Comparison of ENCODE assay signal across 16 mouse cellular contexts in the genomic region with DNA sequence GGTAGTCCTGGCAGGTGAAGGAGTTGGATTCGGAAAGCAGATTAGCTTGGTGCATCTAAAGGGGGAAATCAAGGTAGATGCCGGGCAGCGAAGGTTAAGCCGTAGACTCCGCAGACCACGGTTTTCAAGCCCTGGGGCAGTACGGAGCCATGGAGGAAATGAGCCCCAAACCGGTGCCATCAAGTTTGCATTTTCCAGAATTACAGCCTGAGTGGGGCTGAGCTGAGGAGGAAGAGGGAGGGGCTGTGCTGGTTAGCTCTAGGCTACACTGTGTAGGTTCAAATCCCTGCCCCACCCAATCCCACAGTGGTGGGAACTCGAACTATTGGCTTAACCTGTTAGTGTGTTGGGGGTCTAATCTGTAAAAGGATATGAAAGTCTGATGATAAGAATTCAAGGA. TPM values are rescaled to one million over a fixed set of nuclear protein-coding genes. Genes with fewer than 3 reads are reported as not detected.
DNase-seq lines count a peak whose midpoint lies in the region; ATAC-seq lines count a peak whose summit lies in the region.
"Had no signal": no experiment of that assay in that cellular context is flagged by ENCODE, and none has a peak within 500 bp of the region (broad histone marks: within the 10 kb centered on the region; RNA-seq: fewer than 3 reads in every experiment).

No protein-coding gene starts in this region.

- H3K4me3 ChIP-seq in embryonic facial prominence, embryonic 15.5 days (replicated peaks): no peak overlapping the region
- no peak overlapping the region for H3K4me3 ChIP-seq in embryonic facial prominence, embryonic 10.5 days
- no peak overlapping the region for H3K4me3 ChIP-seq in kidney, embryonic 14.5 days (ENCODE audit: low read length)
- H3K4me3 ChIP-seq in neural tube, embryonic 11.5 days (ENCODE audit: low read depth, low read length): no peak overlapping the region
- H3K4me3 ChIP-seq: forebrain, embryonic 13.5 days; limb, embryonic 12.5 days; neural tube, embryonic 12.5 days had no signal

- H3K4me2 ChIP-seq in embryonic facial prominence, embryonic 15.5 days (replicated peaks): no peak overlapping the region
- H3K4me2 ChIP-seq in kidney, embryonic 14.5 days (replicated peaks; ENCODE audit: low read depth, low read length): peak overlapping the region; percentile 8; the same call in 1 of the 2 replicates
- no peak overlapping the region for H3K4me2 ChIP-seq in neural tube, embryonic 11.5 days (ENCODE audit: low read depth)
- H3K4me2 ChIP-seq: forebrain, embryonic 13.5 days; limb, embryonic 12.5 days; midbrain, embryonic 11.5 days; neural tube, embryonic 12.5 days had no signal

- 63% methylated on average over 9 of the region's 9 CpGs for WGBS in embryonic facial prominence, embryonic 15.5 days
- WGBS in embryonic facial prominence, embryonic 10.5 days: 81% methylated on average over 9 of the region's 9 CpGs
- WGBS in kidney, embryonic 14.5 days: 74% methylated on average over 9 of the region's 9 CpGs
- WGBS in neural tube, embryonic 11.5 days: 78% methylated on average over 9 of the region's 9 CpGs

- no peaks in the 10 kb centered on the region for H3K36me3 ChIP-seq in embryonic facial prominence, embryonic 15.5 days
- no peaks in the 10 kb centered on the region for H3K36me3 ChIP-seq in embryonic facial prominence, embryonic 10.5 days (replicated peaks)
- H3K36me3 ChIP-seq in kidney, embryonic 14.5 days (ENCODE audit: control insufficient read depth, insufficient read depth, low read length): no peaks in the 10 kb centered on the region
- no peaks in the 10 kb centered on the region for H3K36me3 ChIP-seq in neural tube, embryonic 11.5 days (ENCODE audit: control insufficient read depth, insufficient read depth, low read length)
- H3K36me3 ChIP-seq: limb, embryonic 12.5 days; neural tube, embryonic 12.5 days had no signal

- no peak overlapping the region for H3K9ac ChIP-seq in embryonic facial prominence, embryonic 15.5 days
- H3K9ac ChIP-seq in kidney, embryonic 14.5 days (ENCODE audit: low read depth, low read length): no peak overlapping the region; the same call in 1 of the 2 replicates
- no peak overlapping the region for H3K9ac ChIP-seq in neural tube, embryonic 11.5 days (ENCODE audit: low read length)
- H3K9ac ChIP-seq: limb, embryonic 12.5 days; neural tube, embryonic 12.5 days had no signal

- H3K9me3 ChIP-seq in embryonic facial prominence, embryonic 15.5 days (replicated peaks): no peaks in the 10 kb centered on the region
- H3K9me3 ChIP-seq in embryonic facial prominence, embryonic 10.5 days: no peaks in the 10 kb centered on the region
- H3K9me3 ChIP-seq in kidney, embryonic 14.5 days (ENCODE audit: control insufficient read depth, low read length): no peaks in the 10 kb centered on the region
- H3K9me3 ChIP-seq in neural tube, embryonic 11.5 days (ENCODE audit: control insufficient read depth, low read length): no peaks in the 10 kb centered on the region
- H3K9me3 ChIP-seq: forebrain, embryonic 13.5 days; limb, embryonic 12.5 days; neural tube, embryonic 12.5 days had no signal

- peaks cover 3% of the 10 kb centered on the region; the same call in 1 of the 2 replicates for H3K27me3 ChIP-seq in embryonic facial prominence, embryonic 15.5 days
- 0 out of 2 replicates have a peak, but pooled peaks cover 4% of the 10 kb centered on the region for H3K27me3 ChIP-seq in embryonic facial prominence, embryonic 10.5 days (replicated peaks; ENCODE audit: low read depth, poor library complexity, severe bottlenecking)
- no peaks in the 10 kb centered on the region for H3K27me3 ChIP-seq in kidney, embryonic 14.5 days (ENCODE audit: control insufficient read depth, insufficient read depth, low read length)
- H3K27me3 ChIP-seq in neural tube, embryonic 11.5 days (ENCODE audit: control insufficient read depth, insufficient read depth, low read length): no peaks in the 10 kb centered on the region
- H3K27me3 ChIP-seq: neural tube, embryonic 12.5 days had no signal

- H3K4me1 ChIP-seq in embryonic facial prominence, embryonic 15.5 days: peaks cover 3% of the 10 kb centered on the region
- peaks cover 9% of the 10 kb centered on the region for H3K4me1 ChIP-seq in embryonic facial prominence, embryonic 10.5 days
- no peaks in the 10 kb centered on the region for H3K4me1 ChIP-seq in kidney, embryonic 14.5 days (ENCODE audit: control insufficient read depth, insufficient read depth, low read length)
- no peaks in the 10 kb centered on the region for H3K4me1 ChIP-seq in neural tube, embryonic 11.5 days (ENCODE audit: control insufficient read depth, insufficient read depth, low read length)
- H3K4me1 ChIP-seq: neural tube, embryonic 12.5 days had no signal

- ATAC-seq in embryonic facial prominence, embryonic 15.5 days (ENCODE audit: insufficient number of reproducible peaks, low FRiP score, low TSS enrichment, low read depth): no peak
- ATAC-seq in kidney, embryonic 14.5 days (ENCODE audit: low FRiP score, low TSS enrichment): no peak
- ATAC-seq in neural tube, embryonic 11.5 days (ENCODE audit: insufficient read depth, low FRiP score, low TSS enrichment): no peak
- ATAC-seq: forebrain, embryonic 13.5 days had no signal

- H3K27ac ChIP-seq in embryonic facial prominence, embryonic 15.5 days (replicated peaks): peak overlapping the region; percentile 34; the same call in 1 of the 2 replicates
- H3K27ac ChIP-seq in embryonic facial prominence, embryonic 10.5 days (replicated peaks): no peak overlapping the region
- no peak overlapping the region for H3K27ac ChIP-seq in kidney, embryonic 14.5 days (ENCODE audit: low read depth, low read length)
- H3K27ac ChIP-seq in neural tube, embryonic 11.5 days (ENCODE audit: low read depth, low read length): peak overlapping the region; percentile 4; the same call in 1 of the 2 replicates
- H3K27ac ChIP-seq: forebrain, embryonic 13.5 days; limb, embryonic 12.5 days; neural tube, embryonic 12.5 days had no signal

- no peak for DNase-seq in embryonic facial prominence, embryonic 10.5 days (ENCODE audit: low spot score)
- DNase-seq in kidney, postnatal 14 days: no peak
- no peak for DNase-seq in neural tube, embryonic 11.5 days (ENCODE audit: low spot score)
- DNase-seq in neural tube, embryonic 10.5 days (ENCODE audit: extremely low spot score, low spot score): no peak
- peak; percentile 40 for DNase-seq in lung, postnatal 36 days
- no peak for DNase-seq in right cerebral cortex, adult 2 months (ENCODE audit: low spot score in 2 of 2)
- DNase-seq: cerebellum, adult 11-12 months; gastrocnemius, postnatal 36 days; layer of hippocampus, adult 9-11 months; thymus, postnatal 14 days had no signal

RNA-seq across cellular contexts. Expression of a gene that starts 49.9 kb away (rescaled TPM):
- 1.2 and 1.3 TPM in 2 replicates for polyA plus RNA-seq in embryonic facial prominence, embryonic 15.5 days (2015; fragmentation: Nextera tagmentation; extraction: Ambion mirVana)
- polyA plus RNA-seq in embryonic facial prominence, embryonic 10.5 days (2016; fragmentation: Nextera tagmentation; extraction: Ambion mirVana): 0.16 TPM in 2 replicates
- 1.6 and 2.9 TPM in 2 replicates for polyA plus RNA-seq in kidney, embryonic 14.5 days (2014; fragmentation: Nextera tagmentation; extraction: Ambion mirVana)
- 0.27 and 0.32 TPM in 2 replicates for polyA plus RNA-seq in neural tube, embryonic 11.5 days (2014; fragmentation: Nextera tagmentation; extraction: Ambion mirVana)

Comparison
In these comparisons a context has a peak if more than half of its experiments do, and no peak if none do; other contexts are left out.
1. H3K27ac ChIP-seq: peak in embryonic facial prominence, embryonic 15.5 days (single experiment) and neural tube, embryonic 11.5 days (single experiment); none in embryonic facial prominence, embryonic 10.5 days (single experiment) and kidney, embryonic 14.5 days (single experiment).